Mouse (Mus musculus): ENCODE measurements around the gene Dnah14.
"Not testable (repeated sequence)": the region's sequence is repeated elsewhere in the genome, so short reads cannot be mapped to it uniquely, and the experiment has no call there.

Gene Dnah14

GRCm38 (mm10) chr1:181611118-181611517 is 34.8 kb downstream of the Dnah14 start:
- no peak for DNase-seq

GRCm38 (mm10) chr1:181615866-181616491 is 39.6 kb downstream of the Dnah14 start:
- peak; percentile 75 for DNase-seq

- DNase-seq = no peak
These were observed 41.0 kb downstream of the Dnah14 start for GRCm38 (mm10) chr1:181617332-181617731.

- DNase-seq = no peak
These were observed 46.9 kb downstream of the Dnah14 start for GRCm38 (mm10) chr1:181623149-181623680.

GRCm38 (mm10) chr1:181624876-181625275 is 48.5 kb downstream of the Dnah14 start:
- DNase-seq = peak; percentile 31

- no peak for DNase-seq
These were observed 51.9 kb downstream of the Dnah14 start for GRCm38 (mm10) chr1:181628276-181628675.

- no peak for DNase-seq
These were observed 55.0 kb downstream of the Dnah14 start for GRCm38 (mm10) chr1:181631371-181631770.

GRCm38 (mm10) chr1:181637997-181638713 is 61.8 kb downstream of the Dnah14 start:
- DNase-seq = no peak

GRCm38 (mm10) chr1:181640383-181640782 is 64.0 kb downstream of the Dnah14 start:
- DNase-seq = no peak

- no peak for DNase-seq
These were observed 71.1 kb downstream of the Dnah14 start for GRCm38 (mm10) chr1:181647467-181647866.

GRCm38 (mm10) chr1:181653481-181653880 is 77.1 kb downstream of the Dnah14 start:
- no peak for DNase-seq

- DNase-seq = no peak
These were observed 80.1 kb downstream of the Dnah14 start for GRCm38 (mm10) chr1:181656421-181656820.

GRCm38 (mm10) chr1:181666801-181667200 is 90.4 kb downstream of the Dnah14 start:
- DNase-seq = no peak

- no peak for DNase-seq
These were observed 118.6 kb downstream of the Dnah14 start for GRCm38 (mm10) chr1:181694729-181695498.

- peak; percentile 14 for DNase-seq
These were observed 152.3 kb downstream of the Dnah14 start for GRCm38 (mm10) chr1:181728707-181729106.

- no peak for DNase-seq
These were observed 157.2 kb downstream of the Dnah14 start for GRCm38 (mm10) chr1:181733517-181733916.

- DNase-seq = no peak
These were observed 163.9 kb downstream of the Dnah14 start for GRCm38 (mm10) chr1:181740259-181740658.

GRCm38 (mm10) chr1:181742251-181742885 is 166.0 kb downstream of the Dnah14 start:
- DNase-seq = no peak

- no peak for DNase-seq
These were observed 193.0 kb downstream of the Dnah14 start for GRCm38 (mm10) chr1:181769392-181769791.

GRCm38 (mm10) chr1:181771871-181772270 is 195.5 kb downstream of the Dnah14 start:
- no peak for DNase-seq

GRCm38 (mm10) chr1:181776541-181776940 is 200.2 kb downstream of the Dnah14 start:
- DNase-seq = no peak

- not testable (repeated sequence) for DNase-seq
These were observed 206.2 kb downstream of the Dnah14 start for GRCm38 (mm10) chr1:181782600-181782999.

GRCm38 (mm10) chr1:181789952-181790351 is 213.6 kb downstream of the Dnah14 start:
- DNase-seq = no peak
